Mouse (Mus musculus): ENCODE measurements around the gene Cnpy1.

DNA sequence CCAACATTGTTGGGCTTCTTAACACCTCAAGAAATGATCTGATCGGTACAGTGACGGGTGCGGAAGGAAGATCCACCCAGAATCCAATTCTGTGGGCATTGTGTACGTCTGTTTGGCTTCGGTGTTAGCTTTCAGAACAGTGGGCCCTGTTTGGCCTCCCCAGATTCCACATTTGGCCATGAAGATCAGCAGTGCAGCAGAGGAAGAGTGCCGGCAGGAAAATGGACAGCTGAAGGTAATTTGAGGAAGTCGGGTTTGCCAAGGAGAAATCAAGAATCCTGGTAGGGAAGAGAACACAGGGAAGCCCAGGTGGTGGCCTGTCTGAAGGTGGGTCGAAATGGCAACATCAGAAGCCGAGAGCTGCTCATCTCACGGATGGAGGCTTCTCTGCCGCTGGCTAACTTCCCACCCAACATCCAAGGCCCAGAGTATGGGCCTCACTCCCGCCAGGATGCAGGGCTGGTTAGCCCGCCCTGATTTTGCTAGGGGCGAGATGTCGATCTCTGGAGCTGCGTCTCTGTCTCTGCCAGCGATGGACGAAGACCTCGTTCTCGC, 84.1 kb downstream of the Cnpy1 start:
- TF ChIP-seq CTCF (IDR thresholded peaks at IDR 0.05; ENCODE audit: low read depth, low read length): no peak
- no peak for TF ChIP-seq POLR2A (IDR thresholded peaks at IDR 0.05; ENCODE audit: extremely low read depth, insufficient read depth, low read length)
